In the genomic region with DNA sequence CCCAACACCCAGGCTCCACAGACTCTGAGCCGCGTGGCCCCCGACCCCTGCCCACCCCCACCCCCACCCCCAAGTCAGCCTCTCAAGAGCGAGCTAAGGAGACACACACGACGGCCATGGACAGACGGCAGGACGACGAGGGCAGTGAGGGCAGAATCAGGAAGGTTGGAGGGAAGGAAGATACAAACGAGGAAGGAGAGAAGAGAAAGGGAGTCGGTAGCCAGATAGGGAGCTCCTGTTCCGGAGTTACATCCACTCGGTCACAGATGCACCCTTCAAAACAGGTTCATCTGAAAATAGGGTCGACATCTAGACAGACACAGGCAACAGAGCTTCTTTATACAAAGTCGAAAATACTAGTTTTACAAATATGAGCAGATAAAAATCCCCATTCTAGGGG, we compare ENCODE assay signal across 11 mouse cellular contexts. TPM values are rescaled to one million over a fixed set of nuclear protein-coding genes. Genes with fewer than 3 reads are reported as not detected.
DNase-seq lines count a peak whose midpoint lies in the region; ATAC-seq and TF ChIP-seq lines count a peak whose summit lies in the region.
"Had no signal": no experiment of that assay in that cellular context is flagged by ENCODE, and none has a peak within 500 bp of the region (broad histone marks: within the 10 kb centered on the region; RNA-seq: fewer than 3 reads in every experiment).

No protein-coding gene starts in this region.

- H3K9ac ChIP-seq in hindbrain, embryonic 16.5 days (ENCODE audit: low read depth, low read length), result no peak overlapping the region
- no peak overlapping the region for H3K9ac ChIP-seq in embryonic facial prominence, embryonic 13.5 days
- peak overlapping the region; percentile 27 for H3K9ac ChIP-seq in hindbrain, embryonic 12.5 days
- H3K9ac ChIP-seq: liver, embryonic 15.5 days; stomach, embryonic 15.5 days had no signal

- H3K79me2 ChIP-seq in myocyte (ENCODE audit: control insufficient read depth, insufficient read depth), result peaks cover 13% of the 10 kb centered on the region

- peak overlapping the region; percentile 80; the same call in 1 of the 2 replicates for H3K4me3 ChIP-seq in hindbrain, embryonic 10.5 days
- H3K4me3 ChIP-seq in hindbrain, embryonic 16.5 days (ENCODE audit: low read length), result no peak overlapping the region
- peak overlapping the region; percentile 51; the same call in 1 of the 2 replicates for H3K4me3 ChIP-seq in embryonic facial prominence, embryonic 13.5 days
- H3K4me3 ChIP-seq in hindbrain, embryonic 12.5 days, result no peak overlapping the region
- peak overlapping the region; percentile 40 for H3K4me3 ChIP-seq in myocyte

- no peak overlapping the region for H3K4me2 ChIP-seq in hindbrain, embryonic 16.5 days (ENCODE audit: low read length)
- H3K4me2 ChIP-seq in embryonic facial prominence, embryonic 13.5 days, result peak overlapping the region; percentile 86
- H3K4me2 ChIP-seq in hindbrain, embryonic 12.5 days (replicated peaks), result no peak overlapping the region
- H3K4me2 ChIP-seq in myocyte (ENCODE audit: low read depth), result peak overlapping the region; percentile 97

- no peak overlapping the region for H3K27ac ChIP-seq in hindbrain, embryonic 10.5 days
- no peak overlapping the region for H3K27ac ChIP-seq in hindbrain, embryonic 16.5 days (ENCODE audit: low read depth, low read length)
- H3K27ac ChIP-seq in embryonic facial prominence, embryonic 13.5 days, result no peak overlapping the region
- no peak overlapping the region for H3K27ac ChIP-seq in hindbrain, embryonic 12.5 days
- H3K27ac ChIP-seq: liver, embryonic 15.5 days; stomach, embryonic 15.5 days had no signal

- under 1% methylated on average over 15 of the region's 15 CpGs for WGBS in hindbrain, embryonic 10.5 days
- WGBS in hindbrain, embryonic 16.5 days, result 8% methylated on average over 15 of the region's 15 CpGs
- 4% methylated on average over 15 of the region's 15 CpGs for WGBS in embryonic facial prominence, embryonic 13.5 days
- WGBS in hindbrain, embryonic 12.5 days, result 1% methylated on average over 15 of the region's 15 CpGs

- TF ChIP-seq POLR2A in myocyte (IDR thresholded peaks at IDR 0.05; ENCODE audit: insufficient read length, low read depth), result no peak

- peak overlapping the region; percentile 14 for H3ac ChIP-seq in myocyte (ENCODE audit: control insufficient read depth, insufficient read length)

- peaks cover 11% of the 10 kb centered on the region for H3K36me3 ChIP-seq in hindbrain, embryonic 10.5 days
- no peaks in the 10 kb centered on the region for H3K36me3 ChIP-seq in hindbrain, embryonic 16.5 days (ENCODE audit: control insufficient read depth, insufficient read depth, low read length)
- peaks cover 10% of the 10 kb centered on the region for H3K36me3 ChIP-seq in embryonic facial prominence, embryonic 13.5 days
- peaks cover 8% of the 10 kb centered on the region; the same call in 1 of the 2 replicates for H3K36me3 ChIP-seq in hindbrain, embryonic 12.5 days
- H3K36me3 ChIP-seq in myocyte (ENCODE audit: control insufficient read depth, insufficient read depth), result no peaks in the 10 kb centered on the region

- peaks cover 78% of the 10 kb centered on the region for H3K4me1 ChIP-seq in hindbrain, embryonic 10.5 days (replicated peaks)
- H3K4me1 ChIP-seq in hindbrain, embryonic 16.5 days (ENCODE audit: control insufficient read depth, insufficient read depth, low read depth, low read length), result peaks cover 37% of the 10 kb centered on the region
- peaks cover 62% of the 10 kb centered on the region for H3K4me1 ChIP-seq in embryonic facial prominence, embryonic 13.5 days
- peaks cover 59% of the 10 kb centered on the region for H3K4me1 ChIP-seq in hindbrain, embryonic 12.5 days

- no peak for DNase-seq in hindbrain, embryonic 10.5 days (ENCODE audit: low spot score)
- no peak for DNase-seq in right cerebral cortex, postnatal 10 days (ENCODE audit: low spot score in 2 of 2)
- no peak for DNase-seq in yolk sac, embryonic 10.5 days (ENCODE audit: low spot score)
- DNase-seq: kidney, adult 8-10 months; right cerebral cortex, adult 18-20 months had no signal

- ATAC-seq in hindbrain, embryonic 16.5 days, result no peak
- no peak for ATAC-seq in embryonic facial prominence, embryonic 13.5 days (ENCODE audit: insufficient number of reproducible peaks, insufficient read depth, low FRiP score, low TSS enrichment, low read depth)
- ATAC-seq in hindbrain, embryonic 12.5 days (ENCODE audit: low FRiP score), result no peak

- peaks cover 76% of the 10 kb centered on the region for H3K27me3 ChIP-seq in hindbrain, embryonic 10.5 days (ENCODE audit: insufficient read depth, poor library complexity, severe bottlenecking)
- H3K27me3 ChIP-seq in hindbrain, embryonic 16.5 days (replicated peaks; ENCODE audit: control insufficient read depth, insufficient read depth, low read length), result peaks cover 36% of the 10 kb centered on the region
- H3K27me3 ChIP-seq in embryonic facial prominence, embryonic 13.5 days, result peaks cover 68% of the 10 kb centered on the region
- H3K27me3 ChIP-seq in hindbrain, embryonic 12.5 days, result peaks cover 62% of the 10 kb centered on the region
- H3K27me3 ChIP-seq in myocyte (ENCODE audit: control insufficient read depth, insufficient read depth, insufficient read length), result no peaks in the 10 kb centered on the region

- H3K9me3 ChIP-seq in hindbrain, embryonic 10.5 days, result no peaks in the 10 kb centered on the region
- no peaks in the 10 kb centered on the region for H3K9me3 ChIP-seq in hindbrain, embryonic 16.5 days (ENCODE audit: control insufficient read depth, low read length)
- H3K9me3 ChIP-seq in embryonic facial prominence, embryonic 13.5 days, result no peaks in the 10 kb centered on the region
- H3K9me3 ChIP-seq in hindbrain, embryonic 12.5 days (replicated peaks), result no peaks in the 10 kb centered on the region
- H3K9me3 ChIP-seq: liver, embryonic 15.5 days; stomach, embryonic 15.5 days had no signal

TF ChIP-seq in myocyte, 11 proteins besides CTCF, POLR2A, EP300 and RAD21:
- TF ChIP-seq REST (IDR thresholded peaks at IDR 0.05; ENCODE audit: insufficient read depth, insufficient read length) (no peak), TCF3 (IDR thresholded peaks at IDR 0.05; ENCODE audit: insufficient read length, low read depth) (no peak), TCF12 (IDR thresholded peaks at IDR 0.05; ENCODE audit: insufficient read depth, poor library complexity, severe bottlenecking) (no peak), POLR2AphosphoS2 (IDR thresholded peaks at IDR 0.05; ENCODE audit: insufficient read length, low read depth) (no peak)

RNA-seq across cellular contexts. Expression of a gene that starts 4.3 kb away (rescaled TPM):
- polyA plus RNA-seq in hindbrain, embryonic 10.5 days (2016; fragmentation: Nextera tagmentation; extraction: Ambion mirVana), result 11.2 and 13.0 TPM in 2 replicates
- polyA plus RNA-seq in hindbrain, embryonic 16.5 days (2015; fragmentation: Nextera tagmentation; extraction: Ambion mirVana), result 8.5 and 9.5 TPM in 2 replicates
- polyA plus RNA-seq in embryonic facial prominence, embryonic 13.5 days (2015; fragmentation: Nextera tagmentation; extraction: Ambion mirVana), result 6.8 and 10.7 TPM in 2 replicates
- 9.9 and 11.6 TPM in 2 replicates for polyA plus RNA-seq in hindbrain, embryonic 12.5 days (2016; fragmentation: Nextera tagmentation; extraction: Ambion mirVana)
- 4.9 TPM for polyA plus RNA-seq in myocyte (2012; fragmentation: generic; extraction: Trizol)

RNA-seq across cellular contexts. Expression of a gene that starts 13.7 kb away (rescaled TPM):
- 86.6 and 112 TPM in 2 replicates for polyA plus RNA-seq in hindbrain, embryonic 10.5 days (2016; fragmentation: Nextera tagmentation; extraction: Ambion mirVana)
- 10.7 and 14.0 TPM in 2 replicates for polyA plus RNA-seq in hindbrain, embryonic 16.5 days (2015; fragmentation: Nextera tagmentation; extraction: Ambion mirVana)
- polyA plus RNA-seq in embryonic facial prominence, embryonic 13.5 days (2015; fragmentation: Nextera tagmentation; extraction: Ambion mirVana), result 54.4 and 64.8 TPM in 2 replicates
- 60.5 and 62.5 TPM in 2 replicates for polyA plus RNA-seq in hindbrain, embryonic 12.5 days (2016; fragmentation: Nextera tagmentation; extraction: Ambion mirVana)
- polyA plus RNA-seq in myocyte (2012; fragmentation: generic; extraction: Trizol), result 10.2 TPM

RNA-seq across cellular contexts. Expression of a gene that starts 48.5 kb away (rescaled TPM):
- polyA plus RNA-seq in hindbrain, embryonic 10.5 days (2016; fragmentation: Nextera tagmentation; extraction: Ambion mirVana), result not detected in 2 replicates
- polyA plus RNA-seq in hindbrain, embryonic 16.5 days (2015; fragmentation: Nextera tagmentation; extraction: Ambion mirVana), result not detected in 2 replicates
- polyA plus RNA-seq in embryonic facial prominence, embryonic 13.5 days (2015; fragmentation: Nextera tagmentation; extraction: Ambion mirVana), result not detected in 2 replicates
- polyA plus RNA-seq in hindbrain, embryonic 12.5 days (2016; fragmentation: Nextera tagmentation; extraction: Ambion mirVana), result not detected in 2 replicates
- polyA plus RNA-seq in myocyte (2012; fragmentation: generic; extraction: Trizol), result not detected
- polyA plus RNA-seq: liver, embryonic 15.5 days; stomach, embryonic 15.5 days had no signal

RNA-seq across cellular contexts. Expression of a gene that starts 49.6 kb away (rescaled TPM):
- 4.4 and 8.2 TPM in 2 replicates for polyA plus RNA-seq in hindbrain, embryonic 10.5 days (2016; fragmentation: Nextera tagmentation; extraction: Ambion mirVana)
- 23.4 and 24.8 TPM in 2 replicates for polyA plus RNA-seq in hindbrain, embryonic 16.5 days (2015; fragmentation: Nextera tagmentation; extraction: Ambion mirVana)
- polyA plus RNA-seq in embryonic facial prominence, embryonic 13.5 days (2015; fragmentation: Nextera tagmentation; extraction: Ambion mirVana), result 13.0 and 14.4 TPM in 2 replicates
- 13.2 and 15.0 TPM in 2 replicates for polyA plus RNA-seq in hindbrain, embryonic 12.5 days (2016; fragmentation: Nextera tagmentation; extraction: Ambion mirVana)
- polyA plus RNA-seq in myocyte (2012; fragmentation: generic; extraction: Trizol), result 29.9 TPM

Comparison
In these comparisons a context has a peak if more than half of its experiments do, and no peak if none do; other contexts are left out.
1. H3K4me3 ChIP-seq: peak in hindbrain, embryonic 10.5 days (single experiment), embryonic facial prominence, embryonic 13.5 days (single experiment) and myocyte (single experiment); none in hindbrain, embryonic 16.5 days (single experiment) and hindbrain, embryonic 12.5 days (single experiment).
2. H3K4me2 ChIP-seq: peak in embryonic facial prominence, embryonic 13.5 days (single experiment) and myocyte (single experiment); none in hindbrain, embryonic 16.5 days (single experiment) and hindbrain, embryonic 12.5 days (single experiment).